Mouse (Mus musculus): Measurements from ENCODE around the gene Klhdc2. TPM values are rescaled to one million over a fixed set of nuclear protein-coding genes. Genes with fewer than 3 reads are reported as not detected.

Klhdc2 gene
- total RNA-seq, 2 experiments from 2014 or later = 53.2 to 55.6 TPM

DNA sequence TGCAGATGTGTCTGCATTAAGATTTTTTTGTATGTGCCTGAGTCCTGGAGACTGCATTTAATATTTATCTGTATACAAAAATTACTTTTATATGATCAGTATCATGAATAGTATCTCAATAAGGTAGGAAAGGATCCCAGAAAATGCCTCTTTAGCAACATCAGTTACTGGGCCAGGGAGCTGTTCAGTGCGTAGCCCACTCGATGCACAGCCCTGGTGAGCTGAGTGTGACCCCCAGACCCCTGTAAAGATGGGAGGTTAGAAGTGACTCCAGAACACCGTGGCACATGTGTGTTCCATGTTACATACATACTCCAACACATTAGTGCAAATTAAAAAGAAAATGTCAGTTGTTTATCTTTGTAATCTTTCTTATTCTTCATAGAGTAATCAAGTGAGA lies 3.4 kb downstream of the Klhdc2 start:
- DNase-seq (ENCODE audit: low spot score in 2 of 2) = no peak

DNA sequence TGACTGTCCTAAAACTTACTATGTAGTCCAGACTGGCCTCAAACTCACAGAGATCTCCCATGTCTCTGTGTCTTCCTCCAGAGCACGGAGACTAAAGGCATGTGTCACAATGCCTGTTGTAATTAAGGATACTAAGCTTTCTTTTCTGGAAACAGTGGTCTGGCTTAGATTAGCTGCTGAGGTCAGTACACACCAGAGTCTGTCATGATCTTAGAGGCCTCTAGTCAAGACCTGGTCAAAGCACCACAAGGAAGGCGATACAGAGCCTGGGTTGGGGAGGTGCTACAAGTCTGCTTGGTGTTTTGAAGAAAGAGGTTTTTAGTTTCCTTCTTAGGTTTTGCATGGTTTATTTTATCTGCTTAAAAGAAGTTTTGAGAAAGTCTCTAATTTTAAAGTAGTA lies 3.9 kb downstream of the Klhdc2 start:
- DNase-seq (ENCODE audit: low spot score in 2 of 2) = no peak

DNA sequence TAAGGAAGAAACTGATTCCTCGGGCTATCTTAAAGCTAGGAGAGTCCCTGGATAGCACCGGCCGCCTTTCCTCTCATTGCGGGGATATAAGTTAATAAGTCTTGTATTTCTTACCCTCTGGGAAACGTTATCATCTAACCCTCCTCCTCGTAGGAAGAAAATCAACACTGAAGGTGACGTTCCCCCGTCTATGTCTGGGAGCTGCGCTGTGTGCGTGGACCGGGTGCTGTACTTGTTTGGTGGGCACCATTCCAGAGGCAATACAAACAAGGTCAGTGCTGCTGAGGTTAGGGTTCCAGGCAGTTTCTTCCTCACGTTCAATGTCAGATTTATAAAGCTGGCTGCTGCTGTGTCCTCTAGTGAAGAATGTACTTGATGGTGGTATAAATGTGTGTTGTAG lies 5.7 kb downstream of the Klhdc2 start:
- DNase-seq (ENCODE audit: low spot score in 2 of 2) = no peak

DNA sequence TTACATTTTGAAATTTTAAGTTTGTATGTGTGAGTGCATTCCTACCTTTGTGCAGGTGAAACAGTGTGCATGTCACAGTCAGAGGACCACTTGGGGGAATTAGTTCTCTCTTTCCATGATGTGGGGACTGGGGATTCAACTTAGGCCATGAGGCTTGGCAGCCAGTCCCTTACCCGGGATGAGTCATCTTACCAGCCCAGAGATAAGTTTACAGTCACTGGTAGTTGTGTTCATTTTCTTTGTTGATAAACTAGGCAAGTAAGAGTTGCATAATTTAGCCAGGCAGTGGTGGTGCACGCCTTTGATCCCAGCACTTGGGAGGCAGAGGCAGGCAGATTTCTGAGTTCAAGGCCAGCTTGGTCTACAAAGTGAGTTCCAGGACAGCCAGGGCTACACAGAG lies 7.6 kb downstream of the Klhdc2 start:
- no peak for DNase-seq (ENCODE audit: low spot score in 2 of 2)

DNA sequence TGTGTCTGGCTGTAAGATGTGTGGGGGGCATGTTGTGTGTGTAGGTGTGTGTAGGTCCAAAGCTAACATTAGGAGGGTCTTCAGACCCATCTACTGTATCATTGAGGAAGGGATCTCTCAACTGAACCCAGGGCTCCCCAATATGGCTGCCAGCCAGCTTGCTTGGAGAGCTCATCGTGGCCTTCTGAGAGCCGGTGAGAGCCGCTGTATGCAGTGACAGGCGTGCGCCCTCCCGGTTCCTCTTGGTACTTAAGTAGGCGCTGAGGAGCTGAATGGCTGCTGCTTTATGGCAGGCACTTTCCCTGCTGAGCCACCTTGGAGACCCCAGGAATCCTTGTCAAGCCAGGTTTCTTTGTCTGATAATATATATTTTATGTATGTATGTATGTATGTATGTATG lies 9.9 kb downstream of the Klhdc2 start:
- no peak for DNase-seq (ENCODE audit: low spot score in 2 of 2)

DNA sequence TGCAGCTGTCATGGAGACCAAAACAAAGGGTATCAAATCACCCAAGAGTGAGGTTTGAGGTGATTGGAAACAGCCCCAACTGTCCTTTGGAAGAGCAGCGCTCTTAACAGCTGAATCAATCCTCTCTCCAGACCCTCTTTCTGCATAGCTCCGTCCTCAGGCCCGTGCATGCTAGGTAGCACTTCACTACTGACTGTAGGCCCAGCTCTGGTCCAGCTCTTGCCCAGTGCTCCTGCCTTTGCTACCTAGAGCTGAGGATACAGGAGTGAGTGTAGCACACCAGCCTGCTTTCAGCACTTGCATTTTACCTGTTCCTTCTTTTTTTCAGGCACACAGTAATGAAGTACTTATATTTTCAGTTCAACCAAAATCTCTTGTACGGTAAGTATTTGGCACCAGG lies 13.2 kb downstream of the Klhdc2 start:
- DNase-seq (ENCODE audit: low spot score in 2 of 2) = no peak

DNA sequence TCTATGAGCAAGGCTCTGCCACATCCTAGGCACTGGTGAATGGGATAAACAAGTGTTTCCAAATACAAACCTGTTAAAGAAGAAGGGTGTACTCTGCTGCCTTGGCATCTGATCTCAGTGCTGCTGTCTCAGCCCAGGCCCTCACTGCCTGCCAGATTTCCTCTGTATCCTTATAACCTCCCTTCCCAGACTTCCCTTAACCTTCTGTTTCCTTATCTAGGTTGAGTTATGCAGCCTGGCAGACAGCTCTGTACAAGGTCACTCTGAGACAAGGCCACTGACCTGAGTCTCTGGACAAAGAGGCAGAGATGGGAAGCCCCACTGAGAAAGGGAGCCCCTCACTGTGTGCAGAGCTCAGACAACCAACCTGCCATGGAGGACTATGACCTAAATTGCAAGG lies 21.9 kb downstream of the Klhdc2 start:
- no peak for DNase-seq (ENCODE audit: low spot score in 2 of 2)

DNA sequence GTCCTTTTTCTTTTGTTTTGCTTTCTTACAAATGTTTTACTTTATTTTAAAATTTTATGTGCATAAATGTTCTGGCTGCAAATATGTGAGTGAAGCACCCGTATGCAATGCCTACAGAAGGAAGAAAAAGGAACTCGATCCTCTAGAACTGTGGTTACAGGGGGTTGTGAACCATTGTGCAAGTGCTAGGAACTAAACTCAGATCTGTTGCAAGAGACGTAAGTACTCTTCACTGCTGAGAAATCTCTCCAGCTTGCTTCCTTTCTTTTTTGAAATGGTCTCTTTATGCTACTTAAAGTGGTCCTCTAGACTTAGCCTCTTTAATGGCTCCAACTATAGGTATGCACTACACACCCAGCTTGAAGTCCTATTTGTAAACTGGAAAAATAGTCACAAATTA lies 34.7 kb downstream of the Klhdc2 start:
- no peak for DNase-seq (ENCODE audit: low spot score in 2 of 2)

DNA sequence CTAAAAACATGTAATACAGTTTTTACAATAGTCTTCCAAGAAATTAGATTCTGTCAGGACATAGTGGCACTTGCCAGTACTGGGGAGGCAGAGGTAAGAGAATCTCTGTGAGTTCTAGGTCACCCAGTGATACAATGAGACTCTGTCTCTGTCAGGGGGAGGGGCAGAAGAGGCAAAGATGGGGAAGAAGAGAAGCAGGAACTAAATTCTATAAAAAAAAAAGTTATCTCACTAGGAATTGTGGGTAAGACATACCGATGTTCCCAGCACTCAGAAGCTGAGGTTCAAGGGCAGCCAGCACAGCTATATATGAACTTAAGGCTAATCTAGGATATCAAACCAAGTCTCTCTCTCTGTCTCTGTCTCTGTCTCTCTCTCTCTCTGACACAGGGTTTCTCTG lies 35.7 kb downstream of the Klhdc2 start:
- DNase-seq (ENCODE audit: low spot score in 2 of 2) = no peak

DNA sequence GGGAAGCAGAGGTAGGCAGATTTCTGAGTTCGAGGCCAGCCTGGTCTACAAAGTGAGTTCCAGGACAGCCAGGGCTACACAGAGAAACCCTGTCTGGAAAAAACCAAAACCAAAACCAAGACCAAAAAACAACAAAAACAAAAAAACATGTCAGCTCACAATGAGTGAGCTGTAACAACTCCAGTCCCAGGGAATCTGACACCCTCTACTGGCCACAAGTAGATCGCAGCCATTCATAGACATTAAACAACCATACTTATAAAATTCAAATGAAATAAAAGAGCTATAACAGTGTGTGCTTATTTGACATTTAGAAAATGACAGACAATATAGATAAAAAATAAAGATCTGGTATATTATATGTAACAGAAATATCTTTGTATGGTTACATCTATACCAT lies 37.1 kb downstream of the Klhdc2 start:
- peak in 1 of 2 experiments; percentile 16 for DNase-seq (ENCODE audit: low spot score in 2 of 2)

DNA sequence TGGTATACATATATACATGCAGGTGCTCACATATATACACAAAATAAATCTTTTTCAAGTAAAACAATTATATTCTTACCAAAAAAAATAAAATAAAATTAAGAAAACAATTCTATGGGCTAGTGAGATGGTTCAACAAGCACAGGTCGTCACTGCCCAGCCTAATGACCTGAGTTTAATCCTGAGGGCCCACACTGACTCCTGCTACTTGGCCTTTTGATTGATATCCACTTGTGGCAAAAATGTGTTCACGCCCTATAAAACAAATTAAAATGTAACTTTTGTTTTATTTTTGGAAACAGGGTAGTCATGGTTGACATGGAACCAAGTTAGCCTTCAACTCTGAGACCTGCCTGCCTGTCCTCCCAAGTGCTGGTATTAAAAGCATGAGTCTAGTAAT lies 53.4 kb downstream of the Klhdc2 start:
- no peak for DNase-seq (ENCODE audit: low spot score in 2 of 2)

DNA sequence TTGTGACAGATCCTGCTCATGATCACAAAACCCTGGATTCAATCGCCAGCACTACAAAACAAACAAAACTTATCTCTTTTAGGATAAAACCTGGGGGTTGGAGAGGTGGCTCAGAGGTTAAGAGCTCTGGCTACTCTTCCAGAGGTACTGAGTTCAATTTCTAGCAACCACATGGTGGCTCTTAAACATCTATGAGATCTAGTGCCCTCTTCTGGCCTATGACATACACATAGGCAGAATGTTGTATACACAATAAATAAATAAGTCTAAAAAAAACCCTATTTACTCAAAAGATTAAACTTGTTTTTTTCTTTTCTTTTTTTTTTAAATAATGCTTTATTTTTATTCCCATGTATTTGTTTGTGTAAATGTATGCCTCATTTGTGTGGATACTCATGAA lies 55.2 kb downstream of the Klhdc2 start:
- no peak for DNase-seq (ENCODE audit: low spot score in 2 of 2)

DNA sequence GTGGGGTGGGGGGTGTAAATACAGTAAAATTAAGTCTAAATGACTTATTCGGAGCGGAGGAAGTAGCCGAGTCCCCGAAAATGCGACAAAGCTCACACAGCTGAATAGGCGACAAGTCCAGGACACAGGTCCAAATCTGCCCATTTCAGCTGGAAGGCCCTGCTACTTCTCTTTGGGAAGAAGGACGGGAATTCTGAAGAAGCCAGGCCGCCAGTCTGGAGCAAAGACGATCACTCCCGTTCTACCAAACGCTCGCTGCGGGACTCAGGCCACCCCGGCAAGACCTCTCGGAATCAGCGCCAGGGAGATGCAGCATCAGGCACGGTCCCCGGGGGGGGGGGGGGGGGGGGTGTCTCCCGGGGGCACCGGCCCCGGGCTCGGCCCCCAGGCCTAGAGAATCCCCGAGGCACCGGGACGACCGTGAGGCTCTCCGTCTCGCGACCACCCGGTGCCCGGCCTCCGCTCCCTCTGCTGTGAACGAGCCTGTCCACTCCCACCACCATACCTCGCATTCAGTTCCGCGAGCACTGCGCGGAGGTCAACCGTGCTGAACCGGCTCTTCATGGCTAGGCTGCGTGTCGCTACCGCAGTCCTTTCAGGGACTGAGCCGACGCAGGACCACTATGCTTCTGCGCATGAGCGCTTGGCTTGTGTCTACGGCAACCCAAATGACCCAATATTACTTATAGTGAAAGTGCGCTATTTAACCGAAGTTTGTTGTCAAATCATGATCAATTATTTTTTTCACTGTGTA lies 60.2 kb downstream of the Klhdc2 start, which contains the start of gene Nemf:
Nemf (minus strand) TSS at position 620 of the 754 bp plus-strand sequence.
- DNase-seq (ENCODE audit: low spot score in 2 of 2) = peak; percentile 82 to 84

DNA sequence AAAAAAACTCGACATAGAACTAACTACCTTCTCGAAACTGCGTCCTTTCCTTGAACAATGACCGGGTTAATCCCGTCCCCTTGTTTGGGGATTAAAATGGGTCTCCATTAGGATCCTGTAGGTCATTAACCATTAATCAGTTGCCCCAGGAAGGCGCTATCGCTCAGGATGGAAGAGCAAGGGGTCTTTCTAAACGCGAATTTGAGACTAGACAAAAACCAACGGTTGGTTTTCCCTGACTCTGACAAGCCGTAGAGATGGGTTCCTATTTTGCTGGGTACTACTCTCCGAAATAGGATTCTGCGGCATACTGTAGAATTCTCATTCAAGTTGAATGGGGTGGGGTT lies 60.8 kb downstream of the Klhdc2 start:
- DNase-seq (ENCODE audit: low spot score in 2 of 2) = no peak

Other genes with a start within 250 kb of the Klhdc2 start
- 1,000 to 10,000 TPM; 1,279 to 1,338 TPM for gene Rps29, start 137.5 kb upstream of the Klhdc2 start, total RNA-seq (2021)
- not detected for gene Lrr1, start 127.9 kb upstream of the Klhdc2 start, total RNA-seq (2021)
- gene Rpl36al, start 112.6 kb upstream of the Klhdc2 start, total RNA-seq (2021) = 100 to 1,000 TPM; 505 to 610 TPM
- 10 to 100 TPM; 43.1 to 62.8 TPM for gene Mgat2, start 112.5 kb upstream of the Klhdc2 start, total RNA-seq (2021)
- gene Gm49383, start 99.6 kb upstream of the Klhdc2 start, total RNA-seq (2021) = 1 to 10 TPM; 3.3 to 4.5 TPM
- gene Dnaaf2, start 98.3 kb upstream of the Klhdc2 start, total RNA-seq (2021) = 1 to 10 TPM; 1.1 to 1.3 TPM
- 1 to 10 TPM; 2.9 to 4.1 TPM for gene Gm49384, start 92.4 kb upstream of the Klhdc2 start, total RNA-seq (2021)
- 1 to 10 TPM in 1 of 2 experiments, under 1 TPM in 1; 0.99 to 1.3 TPM for gene Pole2, start 68.5 kb upstream of the Klhdc2 start, total RNA-seq (2021)
- gene Klhdc1, start 55.5 kb upstream of the Klhdc2 start, total RNA-seq (2021) = 1 to 10 TPM; 7.0 to 8.5 TPM
- 10 to 100 TPM; 40.3 to 48.6 TPM for gene Nemf, start 60.5 kb downstream of the Klhdc2 start, total RNA-seq (2021)
- 100 to 1,000 TPM; 117 to 135 TPM for gene Arf6, start 75.5 kb downstream of the Klhdc2 start, total RNA-seq (2021)
- under 1 TPM; 0.70 to 0.89 TPM for gene Gm9887, start 75.8 kb downstream of the Klhdc2 start, total RNA-seq (2021)